Mouse (Mus musculus) gonadal fat pad, adult 2 months (tissue): ENCODE data around the gene Acot5. TPM values are rescaled to one million over a fixed set of nuclear protein-coding genes. Genes with fewer than 3 reads are reported as not detected.
"Not testable (repeated sequence)": the region's sequence is repeated elsewhere in the genome, so short reads cannot be mapped to it uniquely, and the experiment has no call there.

Source experiments
- DNase-seq: peaks from one replicate; pipeline ENCODE4 v3.0.0-alpha.2; 2012; ENCODE audit warnings: low read depth
- polyA plus RNA-seq: library from polyadenylated mRNA; depleted of rRNA; stranded (reverse); fragments of >200 nt; gene quantifications from 2 replicates; pipeline ENCODE4 v1.2.3, GENCODE M21; 2012; rRNA removed

Acot5 gene
- 0.26 and 0.74 TPM in 2 replicates for polyA plus RNA-seq

- peak; percentile 95 for DNase-seq
These were observed at the start of gene Acot5 for GRCm38 (mm10) chr12:84068986-84069385. Gene Acot5, plus strand, starts transcription at chr12:84069325.

- DNase-seq = not testable (repeated sequence)
These were observed 48.6 kb upstream of the Acot5 start for GRCm38 (mm10) chr12:84020528-84020927.

- not testable (repeated sequence) for DNase-seq
These were observed 46.9 kb upstream of the Acot5 start for GRCm38 (mm10) chr12:84022266-84022665.

DNA sequence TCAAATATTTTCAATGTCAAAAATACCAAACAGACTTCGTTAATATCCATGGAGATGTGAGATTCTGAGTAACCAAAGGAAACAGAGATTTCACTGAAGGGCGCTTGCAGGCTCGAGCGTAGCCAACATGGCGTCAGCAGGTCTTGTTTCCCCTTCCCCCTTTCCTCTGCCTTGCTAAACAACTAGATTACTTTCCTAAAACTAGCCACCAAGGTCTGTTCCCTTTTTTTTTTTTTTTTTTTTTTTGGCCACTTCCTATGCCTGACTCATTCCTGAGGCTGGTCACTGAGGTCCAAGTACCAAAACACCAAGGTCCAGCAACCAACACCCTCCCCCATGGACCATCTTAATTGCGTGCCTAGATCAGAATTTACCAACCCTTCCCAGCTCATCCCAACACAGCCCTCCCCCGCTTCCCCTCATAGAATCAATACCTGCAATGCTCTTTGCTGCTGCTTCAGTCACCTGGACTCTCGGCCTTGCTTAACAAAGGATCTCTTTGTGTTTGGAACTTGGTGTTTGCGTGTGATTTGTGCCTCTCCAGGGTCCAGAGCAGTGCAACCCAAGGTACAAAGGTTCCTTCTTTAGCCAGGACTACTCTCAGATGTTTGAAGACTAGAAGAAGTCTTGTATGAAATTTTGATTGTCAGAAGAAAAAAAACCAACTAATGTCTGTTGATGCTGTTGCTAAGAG is 45.9 kb upstream of the Acot5 start:
- DNase-seq = no peak

DNA sequence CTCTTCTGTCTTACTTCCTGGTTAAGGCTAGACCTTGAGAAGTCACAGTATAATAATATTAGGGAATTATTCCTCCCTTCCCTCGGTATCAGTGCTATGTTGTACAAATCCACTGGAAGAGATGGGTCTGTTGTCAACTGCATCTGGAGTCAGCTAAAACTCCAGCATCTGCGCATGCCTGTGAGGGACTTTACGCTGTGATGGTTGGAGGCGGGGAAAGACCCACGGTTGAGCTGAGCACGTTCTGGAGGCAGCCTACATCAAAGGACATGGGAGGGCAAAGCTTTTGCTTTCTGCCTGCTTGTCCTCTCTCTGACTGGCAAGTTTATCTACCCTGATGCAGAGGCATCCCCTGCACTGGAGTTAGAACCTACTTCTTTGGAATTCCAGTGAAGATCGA is 43.2 kb upstream of the Acot5 start:
- DNase-seq = no peak

DNA sequence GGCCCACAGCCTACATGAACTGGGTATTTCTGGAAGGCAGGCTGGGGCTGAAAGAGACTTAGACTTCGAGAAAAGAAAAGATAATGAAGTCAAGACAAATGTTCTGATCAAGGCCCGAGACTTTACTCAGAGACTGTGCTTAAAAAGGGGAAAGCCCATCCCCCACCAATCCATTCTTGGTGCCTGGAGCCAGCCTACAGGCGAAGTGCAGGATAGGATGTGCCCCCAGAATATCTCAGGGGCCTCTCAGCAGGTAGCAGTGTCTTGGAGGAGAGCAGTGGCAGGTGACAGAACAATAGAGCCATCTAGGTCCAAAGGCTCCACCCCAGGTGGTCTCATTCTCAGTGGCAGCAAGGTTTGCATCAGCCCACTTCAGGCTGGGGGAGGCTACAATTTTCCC is 40.8 kb upstream of the Acot5 start:
- not testable (repeated sequence) for DNase-seq

DNA sequence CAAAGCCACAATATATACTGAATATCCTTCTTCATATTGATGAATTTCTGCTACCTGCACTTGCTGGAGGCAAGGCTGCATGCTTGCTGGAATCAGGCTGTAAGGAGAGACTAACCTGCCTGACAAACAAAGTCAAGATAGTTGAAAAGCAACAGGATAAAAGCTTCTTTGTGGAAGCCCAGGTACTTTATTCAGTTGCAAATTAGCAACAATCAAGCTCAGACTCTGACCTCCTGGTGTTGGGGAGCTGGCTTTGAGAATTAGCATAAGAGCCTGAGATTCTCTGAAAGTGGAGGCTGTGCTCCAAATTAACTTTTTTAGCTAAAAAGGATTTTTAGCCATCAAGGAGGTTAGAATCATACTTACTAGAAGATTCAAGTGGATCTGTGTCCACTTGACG is 40.1 kb upstream of the Acot5 start:
- not testable (repeated sequence) for DNase-seq

GRCm38 (mm10) chr12:84030659-84031332 is 38.3 kb upstream of the Acot5 start:
- no peak for DNase-seq

- no peak for DNase-seq
These were observed 36.3 kb upstream of the Acot5 start for GRCm38 (mm10) chr12:84032854-84033253.

DNA sequence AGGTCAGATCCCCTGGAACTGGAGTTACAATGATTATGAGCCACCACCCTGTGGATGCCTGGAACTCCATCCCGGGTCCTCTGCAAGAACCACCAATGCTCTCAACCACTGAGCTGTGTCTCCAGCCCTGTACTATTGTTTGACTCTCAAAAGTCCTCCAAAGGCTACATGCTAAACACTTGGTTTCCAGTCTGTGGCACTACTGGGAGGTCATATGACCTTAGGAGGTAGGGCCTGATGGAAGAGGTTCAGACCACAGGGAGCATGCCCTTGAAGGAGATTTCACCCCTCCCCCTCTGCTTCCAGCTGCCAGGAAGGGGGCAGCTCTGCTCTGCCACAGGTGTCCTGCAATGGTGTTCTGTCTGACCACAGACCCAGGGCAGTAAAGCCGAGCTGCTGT is 35.8 kb upstream of the Acot5 start:
- DNase-seq = not testable (repeated sequence)

DNA sequence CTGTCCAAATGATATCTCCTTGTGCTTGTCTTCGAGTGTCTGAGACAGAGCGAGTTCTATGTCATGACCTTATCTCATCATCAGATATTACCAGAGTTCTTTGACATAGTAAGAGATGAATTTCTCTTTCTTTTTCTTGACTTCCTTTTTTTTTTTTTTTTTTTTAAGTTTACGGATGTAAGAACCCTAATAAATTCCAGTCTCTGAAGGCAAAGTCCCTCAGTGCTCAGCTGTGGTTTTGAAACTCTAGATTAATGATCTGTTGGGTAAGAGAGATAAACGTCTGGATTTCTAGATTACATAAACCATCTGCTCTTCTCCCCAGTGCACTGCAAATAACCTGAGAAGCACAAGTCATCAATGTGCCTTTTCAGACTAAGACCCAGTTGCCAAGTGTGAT is 35.0 kb upstream of the Acot5 start:
- no peak for DNase-seq

DNA sequence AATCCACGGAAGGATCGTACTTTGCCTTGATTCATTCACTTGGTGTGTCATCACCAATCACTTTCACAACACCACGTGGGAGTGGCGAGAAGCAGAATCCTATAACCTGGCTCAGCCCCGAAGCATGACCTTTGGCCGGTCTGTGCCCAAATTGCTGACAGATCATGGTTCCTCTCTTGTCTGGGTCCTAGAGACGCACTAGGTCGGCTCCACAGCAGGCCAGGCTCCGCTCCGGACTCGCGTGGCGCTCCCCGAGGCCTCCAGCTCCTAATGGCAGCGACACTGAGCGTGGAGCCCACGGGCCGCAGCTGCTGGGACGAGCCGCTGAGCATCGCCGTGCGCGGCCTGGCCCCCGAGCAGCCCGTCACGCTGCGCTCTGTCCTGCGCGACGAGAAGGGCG is 30.9 kb upstream of the Acot5 start, which contains the start of gene Acot4:
Gene Acot4 (plus strand): TSS at position 139 of the 400 bp plus-strand sequence.
- DNase-seq = not testable (repeated sequence)

DNA sequence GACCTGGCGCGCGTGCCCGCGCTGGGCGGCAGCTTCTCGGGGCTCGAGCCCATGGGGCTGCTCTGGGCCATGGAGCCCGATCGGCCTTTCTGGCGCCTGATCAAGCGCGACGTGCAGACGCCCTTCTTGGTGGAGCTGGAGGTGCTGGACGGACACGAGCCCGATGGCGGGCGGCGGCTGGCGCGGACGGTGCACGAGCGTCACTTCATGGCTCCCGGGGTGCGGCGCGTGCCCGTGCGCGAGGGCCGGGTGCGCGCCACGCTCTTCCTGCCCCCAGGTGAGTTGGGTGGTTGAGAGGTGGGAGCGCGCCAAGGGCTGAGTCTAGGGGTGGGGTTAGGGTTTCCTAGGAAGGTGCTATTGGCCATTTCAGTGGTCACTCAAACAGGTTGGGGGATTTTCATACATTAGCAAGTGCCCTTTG is 30.4 kb upstream of the Acot5 start, which contains the start of gene Gm49366:
Gene Gm49366 (plus strand): TSS at position 245 of the 421 bp plus-strand sequence.
- not testable (repeated sequence) for DNase-seq

GRCm38 (mm10) chr12:84042248-84042647 is 26.9 kb upstream of the Acot5 start:
- no peak for DNase-seq

- no peak for DNase-seq
These were observed 25.1 kb upstream of the Acot5 start for GRCm38 (mm10) chr12:84044045-84044444.

GRCm38 (mm10) chr12:84046906-84047305 is 22.2 kb upstream of the Acot5 start:
- no peak for DNase-seq

DNA sequence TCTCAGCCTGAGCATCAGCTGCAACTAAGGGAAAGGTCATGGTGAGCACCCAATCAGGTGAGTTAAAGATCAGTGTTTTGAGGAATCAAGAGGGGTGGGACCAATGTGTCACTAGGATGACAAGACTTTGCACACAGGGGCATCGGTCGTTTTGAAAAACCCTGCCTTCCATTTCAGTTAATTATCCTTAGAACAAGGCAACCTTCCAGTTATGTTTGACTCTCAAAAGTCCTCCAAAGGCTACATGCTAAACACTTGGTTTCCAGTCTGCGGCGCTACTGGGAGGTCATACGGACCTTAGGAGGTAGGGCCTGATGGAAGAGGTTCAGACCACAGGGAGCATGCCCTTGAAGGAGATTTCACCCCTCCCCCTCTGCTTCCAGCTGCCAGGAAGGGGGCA is 18.4 kb upstream of the Acot5 start:
- not testable (repeated sequence) for DNase-seq

DNA sequence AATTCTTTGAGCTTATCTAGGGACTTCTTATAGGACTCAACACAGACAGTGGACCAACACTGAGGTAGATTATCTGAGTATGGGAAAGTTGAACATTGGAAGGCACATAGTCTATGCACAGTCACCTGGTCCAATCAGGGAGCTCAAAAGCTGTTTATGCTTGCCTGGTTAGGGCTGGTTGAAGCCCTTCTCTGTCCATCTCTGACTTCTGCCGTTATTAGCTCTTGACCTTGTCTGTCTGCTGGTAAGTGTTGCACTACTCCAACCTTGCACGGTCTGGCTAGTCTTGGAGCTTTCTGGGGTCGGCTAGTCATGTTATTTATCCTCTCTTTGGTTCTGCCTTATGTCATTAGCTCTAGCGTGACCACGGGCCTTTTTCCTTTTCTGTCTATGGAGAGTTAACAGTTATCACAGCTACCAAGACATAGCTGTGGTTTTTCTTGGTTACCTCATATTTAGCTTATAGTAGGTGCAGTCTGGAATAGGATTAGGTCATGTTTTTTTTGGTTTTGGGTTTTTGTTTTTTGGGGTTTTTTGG is 17.1 kb upstream of the Acot5 start, which contains the start of gene Acot3:
Gene Acot3 (plus strand): TSS at position 208 of the 538 bp plus-strand sequence.
- DNase-seq = no peak

GRCm38 (mm10) chr12:84052609-84053008 is 16.5 kb upstream of the Acot5 start:
- no peak for DNase-seq

GRCm38 (mm10) chr12:84053173-84053572 is 16.0 kb upstream of the Acot5 start:
- DNase-seq = no peak

DNA sequence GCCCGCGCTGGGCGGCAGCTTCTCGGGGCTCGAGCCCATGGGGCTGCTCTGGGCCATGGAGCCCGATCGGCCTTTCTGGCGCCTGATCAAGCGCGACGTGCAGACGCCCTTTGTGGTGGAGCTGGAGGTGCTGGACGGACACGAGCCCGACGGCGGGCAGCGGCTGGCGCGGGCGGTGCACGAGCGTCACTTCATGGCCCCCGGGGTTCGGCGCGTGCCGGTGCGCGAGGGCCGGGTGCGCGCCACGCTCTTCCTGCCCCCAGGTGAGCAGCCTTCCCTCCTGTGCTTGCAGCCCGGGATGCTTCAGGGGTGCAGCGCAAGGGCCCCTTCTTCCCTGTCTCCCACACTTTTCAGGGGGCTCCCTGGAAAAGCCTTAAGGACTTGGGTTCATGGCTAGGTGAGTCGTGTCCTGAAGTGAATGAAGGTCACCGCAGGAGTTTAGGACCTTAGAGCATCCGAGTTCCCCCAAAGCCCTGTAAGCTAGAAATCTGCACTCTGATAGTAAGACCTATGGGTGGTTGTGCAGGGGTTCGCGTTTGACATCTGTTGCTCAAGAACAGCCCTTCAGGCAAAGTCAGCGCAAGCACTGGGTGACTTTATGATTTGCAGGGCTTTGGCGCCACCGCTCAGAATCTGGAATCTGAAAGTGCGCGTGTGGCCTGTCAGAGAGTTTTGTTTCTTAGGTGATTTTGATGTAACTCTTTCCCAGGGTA is 15.3 kb upstream of the Acot5 start:
- DNase-seq = no peak

DNA sequence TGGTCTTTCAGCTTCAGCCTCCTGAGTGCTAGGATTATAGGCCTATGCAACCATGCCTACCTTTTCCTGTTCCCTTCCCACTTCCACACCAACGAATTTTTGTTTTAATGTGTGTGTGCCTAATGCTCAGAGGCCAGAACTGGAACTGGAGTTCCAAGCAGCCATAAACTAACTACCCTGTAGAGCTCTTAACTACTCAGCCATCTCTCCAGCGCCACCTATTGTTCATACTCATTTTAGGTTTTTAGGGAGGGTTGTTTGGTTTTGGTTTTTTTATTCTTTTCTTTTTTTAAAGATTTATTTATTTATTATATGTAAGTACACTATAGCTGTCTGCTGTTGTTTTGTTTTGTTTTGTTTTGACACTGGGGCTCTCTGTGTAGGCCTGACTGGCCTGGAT is 8.2 kb upstream of the Acot5 start:
- DNase-seq = no peak
